In the genomic region with DNA sequence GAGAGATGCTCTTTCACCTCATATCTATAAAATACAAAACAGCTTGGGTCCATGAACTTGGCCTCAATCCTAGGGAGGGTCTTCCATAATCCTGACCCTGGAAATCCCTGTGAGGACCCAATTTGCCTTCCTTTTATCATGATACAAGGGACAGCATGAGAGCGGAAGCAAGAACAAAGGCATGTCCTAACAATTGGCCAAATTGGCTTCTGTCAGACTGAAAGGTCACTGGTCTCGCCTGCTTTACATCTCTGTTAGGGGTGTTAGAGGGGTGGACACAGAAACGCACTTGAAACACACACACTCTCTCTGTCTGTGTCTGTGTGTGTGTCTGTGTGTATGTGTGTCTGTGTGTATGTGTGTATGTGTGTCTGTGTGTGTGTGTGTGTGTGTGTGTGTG, we compare ENCODE assay signal across 28 mouse cellular contexts.
A peak's percentile ranks its signal among the peaks of the same experiment; 100 is the strongest.
DNase-seq lines count a peak whose midpoint lies in the region; ATAC-seq lines count a peak whose summit lies in the region.
"Had no signal": no experiment of that assay in that cellular context is flagged by ENCODE, and none has a peak within 500 bp of the region (broad histone marks: within the 10 kb centered on the region; RNA-seq: fewer than 3 reads in every experiment).

No protein-coding gene starts in this region.

- no peak overlapping the region for H3K4me2 ChIP-seq in limb, embryonic 12.5 days
- no peak overlapping the region for H3K4me2 ChIP-seq in hindbrain, embryonic 14.5 days (replicated peaks)
- H3K4me2 ChIP-seq: embryonic facial prominence, embryonic 13.5 days; embryonic facial prominence, embryonic 15.5 days; forebrain, embryonic 12.5 days had no signal

- WGBS in limb, embryonic 12.5 days: 65% methylated on average over 3 of the region's 3 CpGs
- WGBS in limb, embryonic 10.5 days: 41% methylated on average over 3 of the region's 3 CpGs
- WGBS in hindbrain, embryonic 14.5 days: 24% methylated on average over 3 of the region's 3 CpGs

- H3K9me3 ChIP-seq in limb, embryonic 12.5 days: no peaks in the 10 kb centered on the region
- no peaks in the 10 kb centered on the region for H3K9me3 ChIP-seq in limb, embryonic 10.5 days (replicated peaks)
- H3K9me3 ChIP-seq in hindbrain, embryonic 14.5 days (ENCODE audit: control insufficient read depth, low read length): no peaks in the 10 kb centered on the region
- H3K9me3 ChIP-seq: embryonic facial prominence, embryonic 13.5 days; embryonic facial prominence, embryonic 15.5 days; forebrain, embryonic 10.5 days; forebrain, embryonic 12.5 days had no signal

- intact Hi-C loops in gastrocnemius, postnatal 36 days (cut with DNase I): no loop called here

- no peak for ATAC-seq in limb, embryonic 12.5 days (ENCODE audit: insufficient number of reproducible peaks, insufficient read depth, low FRiP score, low TSS enrichment, low read depth)
- ATAC-seq in hindbrain, embryonic 14.5 days (ENCODE audit: low FRiP score): no peak
- ATAC-seq: activated CD4-positive, CD25-positive, alpha-beta regulatory T cell, adult 4 months; CD4-positive, CD25-positive, alpha-beta regulatory T cell, adult 4 months; forebrain, embryonic 14.5 days; forebrain, embryonic 16.5 days had no signal

- no peak overlapping the region for H3K9ac ChIP-seq in limb, embryonic 12.5 days (replicated peaks)
- H3K9ac ChIP-seq in hindbrain, embryonic 14.5 days: no peak overlapping the region
- H3K9ac ChIP-seq: embryonic facial prominence, embryonic 13.5 days; embryonic facial prominence, embryonic 15.5 days; forebrain, embryonic 12.5 days had no signal

- H3K4me3 ChIP-seq in limb, embryonic 12.5 days (replicated peaks): no peak overlapping the region
- no peak overlapping the region for H3K4me3 ChIP-seq in limb, embryonic 10.5 days
- H3K4me3 ChIP-seq in hindbrain, embryonic 14.5 days (replicated peaks; ENCODE audit: low read length): no peak overlapping the region
- H3K4me3 ChIP-seq: embryonic facial prominence, embryonic 13.5 days; embryonic facial prominence, embryonic 15.5 days; erythroblast, embryonic 14.5 days; forebrain, embryonic 10.5 days; forebrain, embryonic 12.5 days had no signal

- peak overlapping the region; percentile 12; the same call in 1 of the 2 replicates for H3K27ac ChIP-seq in limb, embryonic 12.5 days
- H3K27ac ChIP-seq in limb, embryonic 10.5 days: no peak overlapping the region
- no peak overlapping the region for H3K27ac ChIP-seq in hindbrain, embryonic 14.5 days
- H3K27ac ChIP-seq: embryonic facial prominence, embryonic 13.5 days; embryonic facial prominence, embryonic 15.5 days; forebrain, embryonic 10.5 days; forebrain, embryonic 12.5 days had no signal

- no peaks in the 10 kb centered on the region for H3K27me3 ChIP-seq in limb, embryonic 12.5 days
- H3K27me3 ChIP-seq in limb, embryonic 10.5 days (ENCODE audit: low read depth, poor library complexity, severe bottlenecking): no peaks in the 10 kb centered on the region
- no peaks in the 10 kb centered on the region for H3K27me3 ChIP-seq in hindbrain, embryonic 14.5 days (ENCODE audit: control insufficient read depth, insufficient read depth, low read length)
- H3K27me3 ChIP-seq: CH12.LX; embryonic facial prominence, embryonic 15.5 days had no signal

- peaks cover 44% of the 10 kb centered on the region for H3K4me1 ChIP-seq in limb, embryonic 12.5 days (replicated peaks)
- peaks cover 43% of the 10 kb centered on the region for H3K4me1 ChIP-seq in limb, embryonic 10.5 days
- no peaks in the 10 kb centered on the region for H3K4me1 ChIP-seq in hindbrain, embryonic 14.5 days (replicated peaks; ENCODE audit: control insufficient read depth, insufficient read depth, low read length)

- peak; percentile 41 for DNase-seq in embryo, embryonic 10 days (ENCODE audit: low spot score)
- DNase-seq in embryo, embryonic 9.5 days (ENCODE audit: extremely low spot score): no peak
- no peak for DNase-seq in limb, embryonic 10.5 days (ENCODE audit: low spot score)
- DNase-seq in ES-CJ7 (ENCODE audit: low read depth, low spot score): peak; percentile 6
- DNase-seq in retina, embryonic 14.5 days (ENCODE audit: low spot score): peak; percentile 68
- DNase-seq in hindbrain, embryonic 14.5 days (ENCODE audit: low spot score): no peak
- no peak for DNase-seq in gastrocnemius, postnatal 36 days
- DNase-seq: adrenal gland, adult 2 months; adrenal gland, postnatal 10 days; adrenal gland, postnatal 25 days; B cell, adult 2 months; cerebellum, adult 11 months; cerebellum, adult 18-20 months; cerebellum, adult 8-10 months; cerebellum, adult 9-11 months; cerebellum, postnatal 14 days; cerebellum, postnatal 36 days had no signal

- H3K36me3 ChIP-seq in limb, embryonic 12.5 days: no peaks in the 10 kb centered on the region
- no peaks in the 10 kb centered on the region for H3K36me3 ChIP-seq in limb, embryonic 10.5 days
- no peaks in the 10 kb centered on the region for H3K36me3 ChIP-seq in hindbrain, embryonic 14.5 days (replicated peaks; ENCODE audit: control insufficient read depth, insufficient read depth)
- H3K36me3 ChIP-seq: embryonic facial prominence, embryonic 13.5 days; embryonic facial prominence, embryonic 15.5 days; forebrain, embryonic 10.5 days; forebrain, embryonic 12.5 days had no signal

Comparison
In these comparisons a context has a peak if more than half of its experiments do, and no peak if none do; other contexts are left out.
1. DNase-seq: peak in embryo, embryonic 10 days (single experiment), ES-CJ7 (single experiment) and retina, embryonic 14.5 days (single experiment); none in embryo, embryonic 9.5 days (single experiment), limb, embryonic 10.5 days (single experiment), hindbrain, embryonic 14.5 days (single experiment) and gastrocnemius, postnatal 36 days (0 of 2).